Mouse (Mus musculus) ovary, adult 10 weeks (tissue): Measurements from ENCODE around the gene Galnt10. TPM values are rescaled to one million over a fixed set of nuclear protein-coding genes. Genes with fewer than 3 reads are reported as not detected.

Experiments
- polyA plus RNA-seq: library from polyadenylated mRNA; stranded (reverse); fragments of 350-450 nt; fragmentation: Illumina TruSeq; extraction: RNeasy Lipid Tissue Mini Kit (QIAGEN cat#74804); gene quantifications from one replicate; pipeline ENCODE4 v1.2.3, GENCODE M21; 2014

Gene Galnt10
- 2.2 TPM for polyA plus RNA-seq

GRCm38 (mm10) chr11:57645018-57645559 lies at the start of gene Galnt10:
Galnt10 (plus strand) TSS chr11:57645442.

GRCm38 (mm10) chr11:57800971-57801765 lies 155.9 kb downstream of the Galnt10 start, which contains the start of gene Sap30l:
Sap30l (plus strand) TSS chr11:57801637.

GRCm38 (mm10) chr11:57832552-57833201 lies 187.4 kb downstream of the Galnt10 start, which contains the start of gene Hand1:
Hand1 (minus strand) TSS chr11:57832818.

Other genes starting within 250 kb of the Galnt10 start
- 60.9 TPM for gene Fam114a2, start 126.8 kb upstream of the Galnt10 start, polyA plus RNA-seq
- gene Mfap3, start 126.8 kb upstream of the Galnt10 start, polyA plus RNA-seq, result 59.0 TPM
- gene Sap30l, start 156.2 kb downstream of the Galnt10 start, polyA plus RNA-seq, result 3.1 TPM
- not detected for gene Hand1, start 187.4 kb downstream of the Galnt10 start, polyA plus RNA-seq